Mouse (Mus musculus): ENCODE measurements around the gene Cfap126.
"Not testable (repeated sequence)": the region's sequence is repeated elsewhere in the genome, so short reads cannot be mapped to it uniquely, and the experiment has no call there.

- TF ChIP-seq CTCF (IDR thresholded peaks at IDR 0.05); POLR2A (IDR thresholded peaks at IDR 0.05; ENCODE audit: insufficient read depth, low read depth, low read length): not testable (repeated sequence)
Observed at GRCm38 (mm10) chr1:171088237-171088869, 25.4 kb upstream of the Cfap126 start.
